ENCODE assay signal across 17 mouse cellular contexts in genomic region chr2:18202923-18203322, GRCm38 (mm10).
DNase-seq lines count a peak whose midpoint lies in the region; ATAC-seq and TF ChIP-seq lines count a peak whose summit lies in the region.
"Had no signal": no experiment of that assay in that cellular context is flagged by ENCODE, and none has a peak within 500 bp of the region (broad histone marks: within the 10 kb centered on the region; RNA-seq: fewer than 3 reads in every experiment).

No protein-coding gene starts in this region.

- peaks cover 4% of the 10 kb centered on the region for H3K36me3 ChIP-seq in heart, adult 2 months (ENCODE audit: control insufficient read depth, insufficient read depth, low read length)
- peaks cover 63% of the 10 kb centered on the region for H3K36me3 ChIP-seq in lung, embryonic 14.5 days (ENCODE audit: insufficient read depth)
- peaks cover 2 to 48% of the 10 kb centered on the region in 2 experiments; a peak in 3 of 4 replicates for H3K36me3 ChIP-seq in MEL (ENCODE audit: control insufficient read depth in 1 of 2, insufficient read depth in 2 of 2, low read length in 2 of 2)
- peaks cover 7% of the 10 kb centered on the region for H3K36me3 ChIP-seq in splenic B cell, adult 2 months (ENCODE audit: control insufficient read depth, insufficient read depth, low read length, poor library complexity, severe bottlenecking)
- H3K36me3 ChIP-seq in kidney, embryonic 15.5 days: peaks cover 78% of the 10 kb centered on the region

- ATAC-seq in lung, embryonic 14.5 days (ENCODE audit: insufficient read depth): no peak
- ATAC-seq in erythroblast, adult 5-6 weeks (replicated peaks; ENCODE audit: low FRiP score, poor library complexity, severe bottlenecking): no peak
- ATAC-seq in kidney, embryonic 15.5 days (replicated peaks; ENCODE audit: low FRiP score): no peak

- TF ChIP-seq POLR2A in heart, adult 2 months (IDR thresholded peaks at IDR 0.05; ENCODE audit: insufficient read depth, low read depth, low read length): no peak
- TF ChIP-seq POLR2A in MEL (IDR thresholded peaks at IDR 0.05; ENCODE audit: control insufficient read depth in 1 of 2, insufficient read depth in 1 of 2, low read depth in 1 of 2, low read length in 2 of 2, poor library complexity in 1 of 2): no peak

- H3K79me2 ChIP-seq in heart, adult 2 months (replicated peaks; ENCODE audit: control insufficient read depth, insufficient read depth, low read length): no peaks in the 10 kb centered on the region
- H3K79me2 ChIP-seq in MEL (ENCODE audit: control insufficient read depth, insufficient read depth, low read length, poor library complexity): no peaks in the 10 kb centered on the region

- H3K27ac ChIP-seq in heart, adult 2 months: no peak overlapping the region
- H3K27ac ChIP-seq in lung, embryonic 14.5 days (ENCODE audit: low read depth): no peak overlapping the region
- H3K27ac ChIP-seq in MEL (ENCODE audit: control insufficient read depth, low read depth, low read length): no peak overlapping the region
- H3K27ac ChIP-seq in kidney, embryonic 15.5 days: no peak overlapping the region

- no peak overlapping the region for H3K4me2 ChIP-seq in lung, embryonic 14.5 days
- H3K4me2 ChIP-seq in kidney, embryonic 15.5 days: no peak overlapping the region

- no peaks in the 10 kb centered on the region for H3K27me3 ChIP-seq in heart, adult 2 months (ENCODE audit: control insufficient read depth, insufficient read depth, low read length)
- no peaks in the 10 kb centered on the region for H3K27me3 ChIP-seq in lung, embryonic 14.5 days (ENCODE audit: insufficient read depth, low read length)
- H3K27me3 ChIP-seq in MEL (ENCODE audit: control insufficient read depth in 1 of 2, insufficient read depth in 2 of 2, low read length in 2 of 2): no peaks in the 10 kb centered on the region
- H3K27me3 ChIP-seq in splenic B cell, adult 2 months (ENCODE audit: control insufficient read depth, insufficient read depth, low read length, poor library complexity, severe bottlenecking): no peaks in the 10 kb centered on the region
- H3K27me3 ChIP-seq in kidney, embryonic 15.5 days: no peaks in the 10 kb centered on the region

- intact Hi-C loops in heart, adult 2 months (cut with DNase I): loop anchor here (5.0 kb wide), 1 partner anchor 351 kb away; no protein-coding TSS in a partner anchor

- TF ChIP-seq RAD21 in MEL (IDR thresholded peaks at IDR 0.05; ENCODE audit: low read depth, low read length): no peak; the same call in 1 of the 2 replicates

- H3K9ac ChIP-seq in heart, adult 2 months (ENCODE audit: low read depth, low read length): no peak overlapping the region
- no peak overlapping the region for H3K9ac ChIP-seq in lung, embryonic 14.5 days
- no peak overlapping the region for H3K9ac ChIP-seq in MEL (ENCODE audit: control insufficient read depth, low read depth, low read length, poor library complexity, severe bottlenecking)
- H3K9ac ChIP-seq in kidney, embryonic 15.5 days: no peak overlapping the region

- DNase-seq in heart, adult 2 months: no peak
- DNase-seq in heart, adult 18-20 months: no peak
- DNase-seq in lung, embryonic 14.5 days: no peak
- no peak for DNase-seq in lung, postnatal 4 days
- peak; percentile 43 for DNase-seq in MEL (ENCODE audit: low read depth, low spot score)
- peak; percentile 7 for DNase-seq in splenic B cell, adult 2 months (ENCODE audit: low read depth, low spot score)
- DNase-seq: adrenal gland, postnatal 14 days; cerebellum, adult 9-11 months; kidney, postnatal 36 days; layer of hippocampus, postnatal 36 days; left cerebral cortex, postnatal 4 days; midbrain, embryonic 14.5 days; right cerebral cortex, postnatal 25 days; thymus, adult 2 months had no signal

- H3K9me3 ChIP-seq in lung, embryonic 14.5 days (ENCODE audit: low read depth, low read length): no peaks in the 10 kb centered on the region
- no peaks in the 10 kb centered on the region for H3K9me3 ChIP-seq in MEL (replicated peaks; ENCODE audit: insufficient read depth, low read length)
- H3K9me3 ChIP-seq in kidney, embryonic 15.5 days (replicated peaks): no peaks in the 10 kb centered on the region

- TF ChIP-seq CTCF in heart, adult 2 months (IDR thresholded peaks at IDR 0.05): peak; percentile 29
- peak; percentile 32; the same call in 1 of the 2 replicates for TF ChIP-seq CTCF in lung, embryonic 14.5 days (IDR thresholded peaks at IDR 0.05; ENCODE audit: low read depth)
- peak in 2 of 3 experiments; percentile 34 to 36; a peak in 4 of 6 replicates for TF ChIP-seq CTCF in MEL (IDR thresholded peaks at IDR 0.05 in 2 of 3, conservative IDR thresholded peaks at IDR 0.05 in 1 of 3; ENCODE audit: control insufficient read depth in 1 of 3, insufficient read depth in 1 of 3, low read depth in 2 of 3, low read length in 3 of 3, poor library complexity in 1 of 3, severe bottlenecking in 1 of 3)

- H3K4me1 ChIP-seq in heart, adult 2 months (ENCODE audit: control insufficient read depth, insufficient read depth, low read length): no peaks in the 10 kb centered on the region
- no peaks in the 10 kb centered on the region for H3K4me1 ChIP-seq in lung, embryonic 14.5 days (ENCODE audit: insufficient read depth)
- H3K4me1 ChIP-seq in MEL (ENCODE audit: control insufficient read depth in 1 of 2, insufficient read depth in 2 of 2, low read length in 2 of 2): no peaks in the 10 kb centered on the region
- H3K4me1 ChIP-seq in kidney, embryonic 15.5 days: no peaks in the 10 kb centered on the region

- 83% methylated on average over 4 of the region's 4 CpGs for WGBS in heart, adult 2 months
- WGBS in lung, embryonic 14.5 days: 92% methylated on average over 4 of the region's 4 CpGs
- WGBS in kidney, embryonic 15.5 days: 95% methylated on average over 4 of the region's 4 CpGs

- no peak for TF ChIP-seq EP300 in heart, adult 2 months (IDR thresholded peaks at IDR 0.05; ENCODE audit: insufficient read depth, low read depth, low read length)
- no peak for TF ChIP-seq EP300 in MEL (IDR thresholded peaks at IDR 0.05; ENCODE audit: low read depth in 1 of 2, low read length in 2 of 2)

- no peak overlapping the region for H3K4me3 ChIP-seq in heart, adult 2 months
- no peak overlapping the region for H3K4me3 ChIP-seq in lung, embryonic 14.5 days (ENCODE audit: low read depth, low read length)
- no peak overlapping the region for H3K4me3 ChIP-seq in MEL (ENCODE audit: control insufficient read depth in 1 of 2, insufficient read depth in 1 of 2, low read depth in 2 of 2, low read length in 2 of 2)
- H3K4me3 ChIP-seq in kidney, embryonic 15.5 days (replicated peaks): no peak overlapping the region
- H3K4me3 ChIP-seq: erythroblast, embryonic 14.5 days had no signal

TF ChIP-seq in MEL, 35 proteins besides CTCF, POLR2A, EP300 and RAD21:
- TF ChIP-seq SMC3 (IDR thresholded peaks at IDR 0.05; ENCODE audit: low read depth, low read length): peak; percentile 14; the same call in 1 of the 2 replicates
- TF ChIP-seq NRF1 (IDR thresholded peaks at IDR 0.05; ENCODE audit: insufficient read depth, low read depth, low read length, poor library complexity, severe bottlenecking): no peak

Comparison
In these comparisons a context has a peak if more than half of its experiments do, and no peak if none do; other contexts are left out.
1. DNase-seq: peak in MEL (single experiment) and splenic B cell, adult 2 months (single experiment); none in heart, adult 2 months (0 of 2), heart, adult 18-20 months (0 of 2), lung, embryonic 14.5 days (single experiment) and lung, postnatal 4 days (0 of 2).
2. Peak in every context shown above with its lines, with median percentiles within 50 percentile points of each other: CTCF ChIP-seq.